Mouse (Mus musculus) testis, postnatal 10 days (tissue): ENCODE measurements around the gene Galns.

ENCODE experiments used
- DNase-seq: peaks from one replicate; pipeline ENCODE4 v3.0.0; 2021; ENCODE audit warnings: low spot score

Gene Galns

DNA sequence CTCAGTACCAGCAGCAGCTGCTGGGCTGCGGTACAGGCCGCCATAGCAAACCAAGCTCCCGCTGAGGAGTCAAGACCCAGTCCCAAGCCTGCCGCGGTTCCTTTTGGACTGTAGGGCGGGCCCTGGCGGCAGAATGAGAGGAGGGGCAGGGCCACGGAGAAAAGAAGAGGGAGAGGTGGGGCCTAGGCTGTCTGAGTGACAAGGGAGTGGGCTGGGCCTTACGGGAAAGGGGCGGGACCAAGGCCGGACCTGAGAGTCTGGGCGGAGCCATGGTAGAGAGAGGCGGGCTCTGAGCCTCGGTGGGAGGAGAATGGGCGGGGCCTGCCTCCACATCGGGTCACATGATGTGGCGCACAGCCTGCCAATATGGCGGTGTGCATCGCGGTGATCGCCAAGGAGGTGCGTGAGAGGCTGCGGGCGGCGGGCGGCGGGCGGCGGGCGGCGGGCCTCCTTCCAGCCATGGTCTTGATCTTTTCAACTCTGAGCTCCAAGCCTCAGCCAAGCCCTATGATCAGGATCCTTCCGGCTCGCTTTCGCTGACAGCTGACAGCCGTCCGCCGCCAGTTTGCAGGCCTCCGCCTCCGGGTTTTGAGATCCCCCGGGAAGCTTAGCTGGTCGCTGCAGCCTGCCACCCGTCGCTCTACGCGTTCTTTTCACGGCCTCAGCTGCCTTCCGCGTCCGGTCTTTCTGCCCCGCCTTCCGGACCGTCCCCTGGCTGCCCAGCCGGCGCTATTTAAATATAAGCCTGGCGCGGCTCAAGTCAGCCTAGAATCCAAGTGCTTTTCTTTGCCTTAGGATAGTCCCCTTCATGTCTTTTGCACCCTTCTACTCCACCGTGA, at the start of gene Galns, which contains the start of gene Trappc2l:
Gene Galns (minus strand): TSS at position 169 of the 839 bp plus-strand sequence.
Gene Trappc2l (plus strand): TSS at position 346 of the 839 bp plus-strand sequence.
- peak; percentile 98 for DNase-seq

GRCm38 (mm10) chr8:122660022-122660421, 48.8 kb upstream of the Galns start:
- DNase-seq, result no peak

DNA sequence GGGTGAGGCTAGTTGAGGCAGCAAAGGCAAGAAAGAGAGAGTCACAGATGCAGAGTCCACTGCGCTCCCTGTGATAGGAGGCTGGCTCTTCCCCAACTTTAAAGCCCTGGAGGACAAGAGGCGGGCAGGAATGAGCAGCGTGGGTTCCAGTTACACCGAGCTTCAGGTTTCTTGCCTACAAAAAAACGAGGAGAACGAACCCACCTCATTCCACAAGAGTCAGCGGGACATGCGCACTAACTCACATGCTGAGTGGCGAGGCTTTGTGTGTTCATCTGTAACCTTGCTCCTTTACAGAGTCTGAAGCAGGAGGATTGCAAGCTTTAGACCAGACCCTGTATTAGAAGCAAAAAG, 47.5 kb upstream of the Galns start:
- no peak for DNase-seq

DNA sequence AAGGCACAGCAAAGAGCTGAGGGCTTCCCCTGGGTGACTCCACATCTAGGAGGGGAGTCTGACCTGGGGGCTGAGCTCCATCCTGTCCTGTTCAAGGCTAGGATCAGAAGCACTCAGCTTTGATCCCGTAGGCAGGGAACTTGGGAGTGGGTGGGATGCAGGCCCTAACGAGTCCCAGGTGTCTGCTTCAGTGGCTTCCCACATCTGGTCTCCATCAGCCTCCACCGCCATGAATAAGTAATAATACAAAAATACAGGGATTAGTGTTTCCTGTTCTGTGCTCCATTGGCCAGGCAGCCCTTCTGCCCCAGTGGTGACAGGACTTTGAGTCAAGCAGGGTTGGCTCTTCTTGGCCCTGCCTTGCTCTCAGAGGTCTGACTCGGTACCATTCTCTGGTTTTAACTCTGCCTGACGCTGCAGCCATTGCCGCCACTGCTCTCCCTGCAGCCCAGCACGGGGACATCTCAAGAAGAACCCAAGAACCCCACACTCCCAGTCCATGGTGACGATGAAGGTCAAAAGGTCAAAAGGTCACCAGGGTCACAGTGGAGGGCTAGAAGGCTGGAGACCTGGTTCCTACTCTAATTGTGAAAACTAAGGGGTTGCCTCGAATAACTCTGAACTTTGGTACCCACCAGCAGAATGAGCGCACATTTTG, 47.0 kb upstream of the Galns start:
- no peak for DNase-seq

DNA sequence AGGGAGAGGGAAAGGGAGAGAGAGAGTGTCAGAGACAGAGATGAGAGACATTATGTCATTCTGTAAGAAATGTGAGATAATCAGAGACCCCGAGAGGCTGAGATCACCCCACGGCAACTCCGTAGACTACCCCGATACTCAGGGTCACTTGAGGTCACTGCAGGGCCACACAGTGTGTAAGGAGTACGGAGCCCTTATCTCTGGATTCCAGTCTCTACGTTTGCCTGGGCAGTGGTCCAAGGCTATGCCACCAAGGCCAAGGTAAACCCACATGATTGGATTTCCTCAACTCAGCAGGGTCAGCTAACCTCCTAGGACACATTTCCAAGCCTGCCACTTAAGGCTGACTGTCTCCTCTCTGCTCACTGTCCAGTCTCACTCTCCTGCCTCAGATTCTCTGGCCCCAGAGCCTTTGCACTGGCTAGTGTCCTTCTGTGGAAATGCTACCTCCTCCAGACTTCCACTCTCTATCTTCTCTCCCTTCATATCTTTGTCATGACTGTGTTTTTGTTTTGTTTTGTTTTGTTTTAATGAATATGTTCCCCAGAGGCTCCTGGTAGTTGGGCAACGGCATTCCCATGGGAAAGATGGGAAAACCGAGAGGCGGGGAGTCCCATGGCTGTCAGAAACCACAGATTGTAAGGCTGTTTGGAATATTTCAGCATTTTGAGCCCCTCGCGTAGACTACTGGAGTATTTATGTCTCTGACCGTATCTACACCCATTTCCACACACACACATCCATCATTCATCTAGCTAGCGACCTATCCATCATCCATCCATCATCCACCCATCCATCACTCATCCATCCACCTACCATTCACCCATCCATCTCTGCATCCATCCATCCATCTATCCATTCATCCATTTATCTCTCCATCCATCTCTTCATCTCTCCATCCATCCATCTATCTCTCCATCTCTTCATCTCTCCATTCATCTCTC, 45.1 kb upstream of the Galns start:
- peak; percentile 87 for DNase-seq

DNA sequence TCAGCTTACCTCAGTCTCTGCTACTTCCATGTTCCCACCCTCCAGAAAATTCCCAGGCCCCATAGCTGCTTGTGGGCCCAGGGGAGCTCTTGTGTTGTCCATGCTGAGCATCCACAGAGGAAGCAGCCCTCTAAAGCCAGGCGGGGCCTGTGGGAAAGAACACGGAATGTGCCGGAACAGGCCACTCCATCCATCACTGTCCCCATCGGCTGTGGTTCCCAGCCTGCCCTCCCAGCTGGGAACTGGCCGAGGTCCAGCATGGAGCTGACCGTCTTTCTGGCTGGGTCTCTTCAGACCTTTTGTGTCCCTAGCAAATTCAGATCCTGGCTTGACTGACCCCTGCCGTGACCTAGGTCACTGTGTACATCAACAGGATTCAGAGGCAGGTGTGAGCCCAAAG, 43.5 kb upstream of the Galns start:
- DNase-seq, result peak; percentile 72

- DNase-seq, result no peak
Measured at GRCm38 (mm10) chr8:122652643-122653042, 41.4 kb upstream of the Galns start.

GRCm38 (mm10) chr8:122651326-122651921, 40.2 kb upstream of the Galns start:
- no peak for DNase-seq

GRCm38 (mm10) chr8:122648192-122648970, 37.1 kb upstream of the Galns start:
- DNase-seq, result no peak

- DNase-seq, result no peak
Measured at GRCm38 (mm10) chr8:122646337-122646736, 35.1 kb upstream of the Galns start.

DNA sequence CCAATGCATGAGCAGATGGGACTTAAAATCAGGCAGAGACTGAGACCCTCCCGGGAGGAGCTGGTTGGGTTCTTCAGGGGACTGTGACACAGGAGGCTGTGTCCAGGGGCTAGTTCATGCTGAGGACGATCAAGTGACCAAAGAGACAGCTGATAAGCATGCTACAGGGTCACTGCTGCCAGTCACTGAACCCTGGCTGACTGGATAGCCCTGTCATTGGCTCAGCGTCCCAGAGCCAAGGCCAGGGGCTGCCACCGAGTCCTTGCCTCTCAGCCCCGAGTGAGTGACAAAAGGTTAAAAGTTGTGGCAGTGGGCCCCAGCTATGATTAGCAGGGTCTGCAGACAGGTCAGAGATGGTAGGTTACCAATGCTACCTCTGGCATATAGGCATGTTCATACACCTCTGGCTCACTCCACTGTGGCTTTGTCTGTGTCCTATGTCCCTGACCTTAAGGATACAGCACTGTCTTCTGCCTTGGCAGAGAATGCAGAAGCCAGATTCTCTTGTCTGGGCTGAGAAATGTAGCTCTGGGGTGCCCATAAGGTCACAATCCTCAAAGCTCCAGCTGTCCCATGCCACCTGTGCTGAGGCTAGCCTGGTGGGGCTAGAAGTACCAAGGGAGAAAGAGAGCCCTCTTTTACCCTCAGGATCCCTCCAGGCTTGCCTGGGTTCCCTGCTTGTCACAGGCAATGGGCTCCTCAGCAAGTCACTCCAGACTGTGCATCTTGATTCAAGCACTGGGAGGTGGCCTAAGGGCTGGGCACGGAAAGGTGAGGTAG, 33.1 kb upstream of the Galns start:
- DNase-seq, result no peak

DNA sequence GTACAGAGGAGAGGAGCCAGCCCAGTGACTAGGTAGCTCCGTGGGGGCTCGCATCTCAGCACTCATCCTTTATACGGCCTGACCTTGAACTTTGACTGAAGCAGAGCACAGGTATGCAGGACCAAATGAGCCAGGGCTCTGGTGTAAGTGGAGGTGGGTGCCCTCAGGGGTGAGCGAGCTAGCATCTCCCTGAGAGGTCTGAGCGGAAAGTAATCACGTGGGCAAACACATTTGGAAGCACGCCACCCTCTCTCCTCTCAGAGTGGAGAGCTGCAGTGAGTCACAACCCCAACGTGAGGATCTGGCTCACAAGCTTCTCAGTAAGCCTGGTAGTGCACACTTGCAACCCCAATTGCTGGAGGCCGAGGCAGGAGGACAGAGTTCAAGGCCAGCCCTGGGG, 30.8 kb upstream of the Galns start:
- peak; percentile 65 for DNase-seq

- no peak for DNase-seq
Measured at GRCm38 (mm10) chr8:122641406-122641805, 30.1 kb upstream of the Galns start.

- DNase-seq, result no peak
Measured at GRCm38 (mm10) chr8:122640825-122641224, 29.6 kb upstream of the Galns start.

GRCm38 (mm10) chr8:122639521-122640248, 28.4 kb upstream of the Galns start:
- peak; percentile 79 for DNase-seq

- no peak for DNase-seq
Measured at GRCm38 (mm10) chr8:122638601-122639000, 27.3 kb upstream of the Galns start.

DNA sequence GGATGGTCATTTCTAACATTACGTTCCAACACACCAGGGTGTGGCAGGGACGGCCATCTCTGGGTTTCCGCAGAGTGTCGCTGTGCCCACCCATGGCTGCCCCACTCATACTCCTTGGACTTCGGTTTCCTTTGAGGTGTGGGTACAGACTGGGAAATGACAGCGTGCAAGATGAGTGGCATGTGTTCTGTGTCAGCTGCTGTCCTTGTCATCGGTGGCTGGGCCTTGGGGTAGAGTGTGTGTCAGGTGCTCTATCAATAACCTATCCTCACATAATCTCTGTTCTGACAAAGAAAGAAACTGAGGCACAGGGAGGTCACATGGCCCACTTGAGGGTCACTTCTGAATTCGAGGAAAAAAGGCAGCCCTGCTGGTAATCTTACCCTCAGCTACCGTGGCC, 26.0 kb upstream of the Galns start:
- DNase-seq, result no peak

DNA sequence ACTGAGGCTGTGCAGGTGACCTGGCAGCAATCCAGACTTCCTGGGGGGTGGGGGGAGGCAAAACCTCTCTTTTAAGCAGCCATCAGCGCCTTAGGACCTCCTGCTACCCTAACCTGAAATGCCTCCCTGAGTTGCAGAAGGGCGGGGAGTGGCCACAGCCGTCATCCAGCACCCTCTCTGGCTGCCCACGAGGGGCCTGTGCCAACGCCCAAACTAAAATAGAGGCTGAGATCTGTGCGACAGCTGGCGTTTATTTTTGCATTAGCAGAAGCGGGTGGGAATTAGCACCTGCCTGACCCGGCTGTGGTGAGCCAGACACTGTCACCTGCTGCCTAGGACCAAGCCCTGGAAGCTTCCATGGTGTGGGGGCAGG, 25.5 kb upstream of the Galns start:
- no peak for DNase-seq

- DNase-seq, result no peak
Measured at GRCm38 (mm10) chr8:122635878-122636802, 24.9 kb upstream of the Galns start.
